Mouse (Mus musculus): ENCODE results near the gene Fen1. TPM values are rescaled to one million over a fixed set of nuclear protein-coding genes. Genes with fewer than 3 reads are reported as not detected.

The Fen1 gene
- polyA plus RNA-seq, 1 experiment from 2014 or later: 30.4 TPM

GRCm38 (mm10) chr19:10182142-10182541 lies 21.8 kb downstream of the Fen1 start:
- no peaks in the 10 kb centered on the region; the same call in 1 of the 2 replicates for H3K4me1 ChIP-seq (replicated peaks; ENCODE audit: control insufficient read depth, insufficient read depth, low read length)
- H3K36me3 ChIP-seq (ENCODE audit: control insufficient read depth, insufficient read depth): peaks cover 13% of the 10 kb centered on the region; the same call in 1 of the 2 replicates
- no peak for TF ChIP-seq CTCF (IDR thresholded peaks at IDR 0.05; ENCODE audit: low read depth)
- no peak overlapping the region for H3K27ac ChIP-seq (ENCODE audit: low read depth, low read length)
- H3K4me3 ChIP-seq (ENCODE audit: low read depth, low read length): peak overlapping the region; percentile 92
- no peaks in the 10 kb centered on the region for H3K27me3 ChIP-seq (replicated peaks; ENCODE audit: control insufficient read depth, insufficient read depth, low read length)
- H3K4me2 ChIP-seq (replicated peaks; ENCODE audit: low read depth): peak overlapping the region; percentile 82
- ATAC-seq: no peak
- no peak overlapping the region for H3K9ac ChIP-seq (ENCODE audit: low read depth, low read length)
- 19% methylated on average over 7 of the region's 7 CpGs for WGBS
- H3K9me3 ChIP-seq (ENCODE audit: control insufficient read depth): no peaks in the 10 kb centered on the region

- Histone ChIP-seq H3K36me3 (ENCODE audit: control insufficient read depth, insufficient read depth) (0 out of 2 replicates have a peak, but pooled peaks cover 4% of the 10 kb centered on the region), H3K27ac (ENCODE audit: low read depth, low read length) (no peak overlapping the region), H3K4me1 (replicated peaks; ENCODE audit: control insufficient read depth, insufficient read depth, low read length) (no peaks in the 10 kb centered on the region; the same call in 1 of the 2 replicates), H3K9ac (ENCODE audit: low read depth, low read length) (no peak overlapping the region), H3K4me3 (ENCODE audit: low read depth, low read length) (no peak overlapping the region), H3K4me2 (replicated peaks; ENCODE audit: low read depth) (no peak overlapping the region), H3K9me3 (ENCODE audit: control insufficient read depth) (no peaks in the 10 kb centered on the region), H3K27me3 (replicated peaks; ENCODE audit: control insufficient read depth, insufficient read depth, low read length) (no peaks in the 10 kb centered on the region)
- no peak for ATAC-seq
- no peak for TF ChIP-seq CTCF (IDR thresholded peaks at IDR 0.05; ENCODE audit: low read depth)
- WGBS: 92% methylated on average over 7 of the region's 7 CpGs
These were observed 22.7 kb downstream of the Fen1 start for GRCm38 (mm10) chr19:10181225-10181624.

DNA sequence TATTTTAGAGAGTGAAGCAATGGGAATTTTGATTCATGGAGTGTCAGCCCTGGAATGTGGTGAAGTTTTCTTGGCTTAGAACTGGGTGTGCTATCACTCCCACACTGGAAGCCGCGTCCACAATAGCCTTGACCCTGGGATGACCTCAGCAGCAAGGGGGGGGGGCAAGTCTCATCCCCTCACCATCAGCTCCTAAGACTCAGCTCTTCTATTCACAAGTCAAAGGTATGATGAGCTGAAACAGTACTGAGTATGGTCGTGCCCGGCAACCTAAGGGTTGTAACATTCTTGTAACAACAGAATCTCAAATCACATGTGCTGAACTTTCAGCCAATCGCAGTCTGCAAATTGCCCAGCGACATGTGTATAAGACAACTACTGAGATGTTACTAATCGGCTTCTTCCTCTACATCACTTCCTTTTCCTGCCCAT lies 27.0 kb downstream of the Fen1 start:
- Histone ChIP-seq H3K4me3 (ENCODE audit: low read depth, low read length) (no peak overlapping the region), H3K27ac (ENCODE audit: low read depth, low read length) (no peak overlapping the region), H3K9ac (ENCODE audit: low read depth, low read length) (no peak overlapping the region), H3K27me3 (replicated peaks; ENCODE audit: control insufficient read depth, insufficient read depth, low read length) (no peaks in the 10 kb centered on the region), H3K4me2 (replicated peaks; ENCODE audit: low read depth) (no peak overlapping the region), H3K4me1 (replicated peaks; ENCODE audit: control insufficient read depth, insufficient read depth, low read length) (no peaks in the 10 kb centered on the region), H3K9me3 (ENCODE audit: control insufficient read depth) (no peaks in the 10 kb centered on the region), H3K36me3 (ENCODE audit: control insufficient read depth, insufficient read depth) (no peaks in the 10 kb centered on the region)
- 45% methylated on average over 7 of the region's 7 CpGs for WGBS
- no peak for TF ChIP-seq CTCF (IDR thresholded peaks at IDR 0.05; ENCODE audit: low read depth)
- no peak for ATAC-seq

DNA sequence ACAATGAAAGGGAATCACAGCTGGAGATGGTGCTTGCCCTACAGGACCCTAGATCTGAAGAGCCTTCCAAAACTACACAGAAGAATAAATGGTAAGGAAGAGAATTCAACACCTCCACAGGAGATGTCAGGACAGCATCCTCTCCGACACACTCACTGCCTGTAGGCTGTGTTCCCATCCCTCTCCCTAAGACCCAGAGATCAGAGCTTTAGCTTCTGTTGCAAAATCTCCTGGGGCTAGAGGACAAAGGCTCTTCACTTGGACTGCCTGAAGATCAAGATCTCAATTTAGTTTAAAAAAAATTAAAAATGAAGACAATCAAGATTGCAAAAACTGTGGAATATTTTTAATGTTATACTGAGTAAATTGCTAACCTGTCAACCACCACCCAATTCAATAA lies 27.5 kb downstream of the Fen1 start:
- Histone ChIP-seq H3K9ac (ENCODE audit: low read depth, low read length) (no peak overlapping the region), H3K4me3 (ENCODE audit: low read depth, low read length) (no peak overlapping the region), H3K9me3 (ENCODE audit: control insufficient read depth) (no peaks in the 10 kb centered on the region), H3K4me1 (replicated peaks; ENCODE audit: control insufficient read depth, insufficient read depth, low read length) (no peaks in the 10 kb centered on the region), H3K36me3 (ENCODE audit: control insufficient read depth, insufficient read depth) (no peaks in the 10 kb centered on the region), H3K27me3 (replicated peaks; ENCODE audit: control insufficient read depth, insufficient read depth, low read length) (no peaks in the 10 kb centered on the region), H3K27ac (ENCODE audit: low read depth, low read length) (no peak overlapping the region), H3K4me2 (replicated peaks; ENCODE audit: low read depth) (no peak overlapping the region)
- no peak for ATAC-seq
- WGBS: 91% methylated on average over 1 of the region's 1 CpGs
- TF ChIP-seq CTCF (IDR thresholded peaks at IDR 0.05; ENCODE audit: low read depth): no peak

GRCm38 (mm10) chr19:10174956-10175355 lies 29.0 kb downstream of the Fen1 start:
- H3K9ac ChIP-seq (ENCODE audit: low read depth, low read length): no peak overlapping the region
- WGBS: 76% methylated on average over 4 of the region's 4 CpGs
- no peaks in the 10 kb centered on the region for H3K27me3 ChIP-seq (replicated peaks; ENCODE audit: control insufficient read depth, insufficient read depth, low read length)
- H3K4me1 ChIP-seq (replicated peaks; ENCODE audit: control insufficient read depth, insufficient read depth, low read length): no peaks in the 10 kb centered on the region
- no peak overlapping the region for H3K4me2 ChIP-seq (replicated peaks; ENCODE audit: low read depth)
- no peak for TF ChIP-seq CTCF (IDR thresholded peaks at IDR 0.05; ENCODE audit: low read depth)
- no peaks in the 10 kb centered on the region for H3K9me3 ChIP-seq (ENCODE audit: control insufficient read depth)
- H3K4me3 ChIP-seq (ENCODE audit: low read depth, low read length): no peak overlapping the region
- ATAC-seq: no peak
- no peaks in the 10 kb centered on the region for H3K36me3 ChIP-seq (ENCODE audit: control insufficient read depth, insufficient read depth)
- H3K27ac ChIP-seq (ENCODE audit: low read depth, low read length): no peak overlapping the region

DNA sequence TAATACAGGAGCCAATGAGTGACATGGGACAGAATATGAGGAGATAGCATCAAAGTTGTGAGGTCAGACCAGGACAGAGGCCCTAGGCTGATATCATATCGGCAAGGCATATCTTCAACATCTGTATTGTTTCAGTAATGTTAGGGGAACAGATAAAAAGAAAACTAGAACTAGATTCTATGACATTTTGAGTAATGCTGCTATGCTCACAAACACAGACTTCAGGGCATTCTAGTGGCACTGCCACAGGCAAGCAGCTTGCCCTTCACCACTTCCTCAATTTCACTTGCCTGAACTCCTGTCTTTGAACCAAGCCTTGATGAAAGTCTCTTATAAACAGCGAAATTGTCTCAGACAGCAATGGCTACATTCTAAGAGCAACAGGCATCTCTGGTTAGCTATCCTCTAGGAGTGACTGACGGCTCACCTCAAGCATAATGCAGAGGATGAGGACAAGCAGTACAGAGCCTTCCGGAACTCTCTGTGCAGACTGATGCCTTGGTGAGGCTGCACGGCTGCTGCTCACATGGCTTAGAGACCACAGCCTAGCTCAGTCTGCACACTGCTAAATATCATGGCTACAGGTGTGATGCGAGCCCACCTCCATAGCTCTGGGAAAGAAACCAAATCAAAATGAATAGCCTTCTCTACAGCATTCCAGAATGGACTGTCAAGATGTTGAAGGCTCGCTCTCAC lies 30.0 kb downstream of the Fen1 start:
- H3K4me3 ChIP-seq (ENCODE audit: low read depth, low read length): no peak overlapping the region
- no peak for ATAC-seq
- H3K9ac ChIP-seq (ENCODE audit: low read depth, low read length): no peak overlapping the region
- no peaks in the 10 kb centered on the region for H3K9me3 ChIP-seq (ENCODE audit: control insufficient read depth)
- no peaks in the 10 kb centered on the region for H3K4me1 ChIP-seq (replicated peaks; ENCODE audit: control insufficient read depth, insufficient read depth, low read length)
- no peaks in the 10 kb centered on the region for H3K27me3 ChIP-seq (replicated peaks; ENCODE audit: control insufficient read depth, insufficient read depth, low read length)
- no peaks in the 10 kb centered on the region for H3K36me3 ChIP-seq (ENCODE audit: control insufficient read depth, insufficient read depth)
- no peak overlapping the region for H3K4me2 ChIP-seq (replicated peaks; ENCODE audit: low read depth)
- TF ChIP-seq CTCF (IDR thresholded peaks at IDR 0.05; ENCODE audit: low read depth): no peak
- no peak overlapping the region for H3K27ac ChIP-seq (ENCODE audit: low read depth, low read length)
- WGBS: 89% methylated on average over 7 of the region's 7 CpGs
